Mouse (Mus musculus): ENCODE measurements around the gene Khdc1c.

- TF ChIP-seq RCOR1 (conservative IDR thresholded peaks at IDR 0.05; ENCODE audit: low read depth, low read length) (no peak), POLR2A (IDR thresholded peaks at IDR 0.05; ENCODE audit: low read depth, low read length) (no peak)
Measured at GRCm38 (mm10) chr1:21340745-21341144, 27.4 kb upstream of the Khdc1c start.

Measured in CH12.LX (cell line).